Mouse (Mus musculus) B cell, adult 67 days (primary cell): ENCODE data around the gene Fam169b. TPM values are rescaled to one million over a fixed set of nuclear protein-coding genes. Genes with fewer than 3 reads are reported as not detected.

Experiments
- total RNA-seq, 2 experiments: library from RNA; stranded (reverse); gene quantifications; 4 replicates each; pipeline ENCODE4 v1.2.4; 2023

Gene Fam169b
- 10 to 100 TPM; 39.1 to 39.8 TPM for total RNA-seq

DNA sequence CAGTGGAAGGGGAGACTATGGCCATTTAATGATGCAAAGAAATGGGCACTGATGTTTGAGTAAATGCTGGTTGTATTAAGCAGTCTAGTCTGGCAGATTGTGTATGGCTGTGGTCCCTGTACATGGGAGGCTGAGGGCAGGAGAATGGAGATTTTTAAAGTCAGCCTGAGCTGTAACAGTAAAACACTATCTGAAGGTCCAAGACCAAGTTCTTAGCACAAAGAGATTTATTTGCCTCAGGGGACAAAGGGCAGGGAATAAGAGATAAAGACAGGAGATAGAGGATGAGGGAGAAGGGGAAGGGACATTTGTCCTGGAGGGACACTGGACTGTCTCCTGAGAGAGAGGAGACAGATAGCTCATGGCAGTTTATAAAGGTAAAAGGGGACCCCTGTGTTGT, at the start of gene Fam169b:
Gene Fam169b (plus strand): TSS at position 325 of the 400 bp plus-strand sequence.

DNA sequence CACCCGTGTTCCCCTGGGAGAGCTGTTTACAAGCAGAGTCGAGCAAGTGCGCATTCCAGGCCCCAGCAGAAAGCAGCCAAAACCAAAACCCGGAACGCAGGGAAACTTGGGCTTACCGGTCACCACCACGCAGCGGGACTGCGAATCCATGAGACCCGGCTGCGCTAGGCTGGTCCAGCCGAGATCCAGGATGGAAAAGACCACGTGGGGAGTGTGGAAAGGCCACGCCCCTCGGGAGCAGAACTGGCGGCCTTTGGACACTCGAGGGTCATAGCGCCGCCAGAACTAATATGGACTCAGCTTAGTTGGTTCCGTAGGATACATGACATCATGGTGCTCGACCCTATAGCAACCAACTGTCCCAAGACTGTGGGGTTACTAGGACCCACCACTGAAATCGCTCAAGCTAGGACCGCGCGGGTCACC, 9.6 kb upstream of the Fam169b start, which contains the start of gene Pgpep1l:
Gene Pgpep1l (minus strand): TSS at position 206 of the 426 bp plus-strand sequence.

Other genes with a start within 250 kb of the Fam169b start
- gene Pgpep1l, start 9.6 kb upstream of the Fam169b start, total RNA-seq = under 1 TPM in 1 of 2 experiments, not detected in 1; 0.62 TPM